Mouse (Mus musculus) MEL (cell line): Measurements from ENCODE around the gene Nelfcd. TPM values are rescaled to one million over a fixed set of nuclear protein-coding genes. Genes with fewer than 3 reads are reported as not detected.

ENCODE experiments used
- DNase-seq: peaks from one replicate; pipeline ENCODE4 v3.0.0; 2011; ENCODE audit warnings: low read depth, low spot score
- H3K27ac ChIP-seq: 2 replicates; pipeline ENCODE4 v1.5.1; 2012; ENCODE audit warnings: low read depth, mild to moderate bottlenecking, control low read depth, low read length, moderate library complexity; ENCODE audit not compliant: control insufficient read depth
- H3K27me3 ChIP-seq, 2 experiments: fragments of 150-350 bp in 1 of 2; sonication (generic) in 1 of 2; 2 replicates each; pipeline ENCODE4 v1.6.1; 2012; ENCODE audit warnings: low read length in 2 of 2, mild to moderate bottlenecking in 2 of 2, improper control_type of control experiment in 1 of 2, moderate library complexity in 1 of 2; ENCODE audit not compliant: insufficient read depth in 2 of 2, control insufficient read depth in 1 of 2
- H3K36me3 ChIP-seq, 2 experiments: 2 replicates each; pipeline ENCODE4 v1.6.1; 2012 to 2014; ENCODE audit warnings: low read length in 2 of 2, improper control_type of control experiment in 1 of 2, inconsistent platforms in 1 of 2, mild to moderate bottlenecking in 1 of 2; ENCODE audit not compliant: insufficient read depth in 2 of 2, control insufficient read depth in 1 of 2
- H3K4me1 ChIP-seq, 2 experiments: fragments of 150-350 bp in 1 of 2; sonication (generic) in 1 of 2; 2 replicates each; pipeline ENCODE4 v1.6.1; 2012; ENCODE audit warnings: low read length in 2 of 2, improper control_type of control experiment in 1 of 2, mild to moderate bottlenecking in 1 of 2; ENCODE audit not compliant: insufficient read depth in 2 of 2, control insufficient read depth in 1 of 2
- H3K4me3 ChIP-seq, 2 experiments: fragments of 150-350 bp in 1 of 2; sonication (generic) in 1 of 2; 2 replicates each; pipeline ENCODE4 v1.5.1; 2012; ENCODE audit warnings: low read depth in 2 of 2, low read length in 2 of 2, mild to moderate bottlenecking in 2 of 2, moderate library complexity in 2 of 2, control low read depth in 1 of 2, improper control_type of control experiment in 1 of 2; ENCODE audit not compliant: control insufficient read depth in 1 of 2, insufficient read depth in 1 of 2
- H3K79me2 ChIP-seq: 2 replicates; pipeline ENCODE4 v1.6.1; 2012; ENCODE audit warnings: mild to moderate bottlenecking, low read length, moderate library complexity; ENCODE audit not compliant: control insufficient read depth, poor library complexity, insufficient read depth
- H3K9ac ChIP-seq: 2 replicates; pipeline ENCODE4 v1.6.1; 2012; ENCODE audit warnings: low read depth, mild to moderate bottlenecking, control low read depth, low read length, moderate library complexity; ENCODE audit not compliant: control insufficient read depth, poor library complexity, severe bottlenecking
- H3K9me3 ChIP-seq: fragments of 150-350 bp; sonication (generic); replicated peaks from 2 replicates; pipeline ENCODE4 v1.6.1; 2012; ENCODE audit warnings: mild to moderate bottlenecking, low read length, improper control_type of control experiment, moderate library complexity; ENCODE audit not compliant: insufficient read depth
- BHLHE40 ChIP-seq: IDR thresholded peaks from 2 replicates; pipeline ENCODE4 v1.6.1; 2012; ENCODE audit warnings: low read depth, mild to moderate bottlenecking, inconsistent platforms, low read length, improper control_type of control experiment, borderline replicate concordance
- CHD2 ChIP-seq: IDR thresholded peaks from 2 replicates; pipeline ENCODE4 v1.6.1; 2011; ENCODE audit warnings: low read length, improper control_type of control experiment
- CTCF ChIP-seq, 3 experiments: IDR thresholded peaks in 2 of 3; conservative IDR thresholded peaks in 1 of 3; 2 replicates each; pipeline ENCODE4 v1.5.1; 2011 to 2012; ENCODE audit warnings: low read length in 3 of 3, low read depth in 2 of 3, mild to moderate bottlenecking in 2 of 3, improper control_type of control experiment in 1 of 3, inconsistent platforms in 1 of 3, mixed read lengths in 1 of 3, moderate library complexity in 1 of 3; ENCODE audit not compliant: control insufficient read depth in 1 of 3, insufficient read depth in 1 of 3, poor library complexity in 1 of 3, severe bottlenecking in 1 of 3
- EP300 ChIP-seq, 2 experiments: IDR thresholded peaks; 2 replicates each; pipeline ENCODE4 v1.6.1; 2011; ENCODE audit warnings: improper control_type of control experiment in 2 of 2, low read length in 2 of 2, low read depth in 1 of 2, mild to moderate bottlenecking in 1 of 2
- ETS1 ChIP-seq: IDR thresholded peaks from 2 replicates; pipeline ENCODE4 v1.6.1; 2012; ENCODE audit warnings: low read depth, mild to moderate bottlenecking, inconsistent platforms, low read length, improper control_type of control experiment, moderate library complexity
- GABPA ChIP-seq: IDR thresholded peaks from 2 replicates; pipeline ENCODE4 v1.6.1; 2012; ENCODE audit warnings: low read depth, mild to moderate bottlenecking, inconsistent platforms, low read length, improper control_type of control experiment, moderate library complexity
- HCFC1 ChIP-seq: IDR thresholded peaks from 2 replicates; pipeline ENCODE4 v1.6.1; 2012; ENCODE audit warnings: low read depth, mild to moderate bottlenecking, inconsistent platforms, low read length, improper control_type of control experiment, moderate library complexity
- JUND ChIP-seq: IDR thresholded peaks from 2 replicates; pipeline ENCODE4 v1.6.1; 2011; ENCODE audit warnings: low read depth, mild to moderate bottlenecking, improper control_type of control experiment, low read length
- MEF2A ChIP-seq: IDR thresholded peaks from 2 replicates; pipeline ENCODE4 v1.6.1; 2014; ENCODE audit warnings: low read depth, mild to moderate bottlenecking, inconsistent platforms, low read length, improper control_type of control experiment; ENCODE audit not compliant: poor library complexity, insufficient replicate concordance, severe bottlenecking; ENCODE audit errors: extremely low read depth
- MYB ChIP-seq: IDR thresholded peaks from 2 replicates; pipeline ENCODE4 v1.6.1; 2011; ENCODE audit warnings: mild to moderate bottlenecking, low read depth, low read length, improper control_type of control experiment
- NRF1 ChIP-seq: IDR thresholded peaks from 2 replicates; pipeline ENCODE4 v1.6.1; 2014; ENCODE audit warnings: low read depth, mild to moderate bottlenecking, inconsistent platforms, low read length, improper control_type of control experiment, moderate library complexity; ENCODE audit not compliant: poor library complexity, insufficient read depth, severe bottlenecking
- POLR2A ChIP-seq, 2 experiments: IDR thresholded peaks; 2 replicates each; pipeline ENCODE4 v1.6.1; 2011 to 2012; ENCODE audit warnings: low read length in 2 of 2, mild to moderate bottlenecking in 2 of 2, control low read depth in 1 of 2, improper control_type of control experiment in 1 of 2, low read depth in 1 of 2, moderate library complexity in 1 of 2; ENCODE audit not compliant: control insufficient read depth in 1 of 2, insufficient read depth in 1 of 2, poor library complexity in 1 of 2
- POLR2AphosphoS2 ChIP-seq: IDR thresholded peaks from 2 replicates; pipeline ENCODE4 v1.6.1; 2011; ENCODE audit warnings: low read length, improper control_type of control experiment
- POLR2AphosphoS5 ChIP-seq: IDR thresholded peaks from 2 replicates; pipeline ENCODE4 v1.6.1; 2012; ENCODE audit warnings: low read depth, borderline replicate concordance, mild to moderate bottlenecking, inconsistent platforms, low read length, moderate library complexity, mixed read lengths
- SMC3 ChIP-seq: IDR thresholded peaks from 2 replicates; pipeline ENCODE4 v1.6.1; 2011; ENCODE audit warnings: low read depth, low read length, improper control_type of control experiment
- TAL1 ChIP-seq: IDR thresholded peaks from 2 replicates; pipeline ENCODE4 v1.6.1; 2012; ENCODE audit warnings: mild to moderate bottlenecking, inconsistent platforms, low read length, moderate library complexity, mixed read lengths
- TCF12 ChIP-seq: IDR thresholded peaks from 2 replicates; pipeline ENCODE4 v1.6.1; 2014; ENCODE audit warnings: low read depth, mild to moderate bottlenecking, inconsistent platforms, low read length, improper control_type of control experiment, moderate library complexity
- USF1 ChIP-seq: IDR thresholded peaks from 2 replicates; pipeline ENCODE4 v1.6.1; 2014; ENCODE audit warnings: low read depth, mild to moderate bottlenecking, inconsistent platforms, low read length, improper control_type of control experiment, moderate library complexity
- USF2 ChIP-seq, 2 experiments: IDR thresholded peaks; 2 replicates each; pipeline ENCODE4 v1.6.1; 2011 to 2012; ENCODE audit warnings: improper control_type of control experiment in 2 of 2, low read length in 2 of 2, borderline replicate concordance in 1 of 2, inconsistent platforms in 1 of 2, low read depth in 1 of 2, mild to moderate bottlenecking in 1 of 2; ENCODE audit not compliant: insufficient read depth in 1 of 2
- ZMIZ1 ChIP-seq: IDR thresholded peaks from 2 replicates; pipeline ENCODE4 v1.6.1; 2012; ENCODE audit warnings: low read depth, mild to moderate bottlenecking, inconsistent platforms, low read length, improper control_type of control experiment, moderate library complexity
- ZNF384 ChIP-seq: IDR thresholded peaks from 2 replicates; pipeline ENCODE4 v1.6.1; 2012; ENCODE audit warnings: low read depth, mild to moderate bottlenecking, inconsistent platforms, low read length, improper control_type of control experiment
- polyA plus RNA-seq, 2 experiments: library from polyadenylated mRNA; stranded (reverse) in 1 of 2; unstranded in 1 of 2; fragments of >175 nt in 1 of 2; fragments of >200 nt in 1 of 2; gene quantifications; 2 replicates each; pipeline versions ENCODE4 v1.2.1 to v1.2.4; 2012; ENCODE audit warnings: low replicate concordance in 2 of 2, low read depth in 1 of 2; ENCODE audit not compliant: insufficient read length in 2 of 2, insufficient read depth in 1 of 2, missing spikeins in 1 of 2
- total RNA-seq: library from RNA; depleted of rRNA; stranded (reverse); fragments of 300-350 nt; gene quantifications from 2 replicates; pipeline ENCODE4 v1.2.3, GENCODE M21; 2012

The Nelfcd gene
- total and polyA plus RNA-seq, 3 experiments, result 46.8 to 89.0 (median 74.8) TPM

DNA sequence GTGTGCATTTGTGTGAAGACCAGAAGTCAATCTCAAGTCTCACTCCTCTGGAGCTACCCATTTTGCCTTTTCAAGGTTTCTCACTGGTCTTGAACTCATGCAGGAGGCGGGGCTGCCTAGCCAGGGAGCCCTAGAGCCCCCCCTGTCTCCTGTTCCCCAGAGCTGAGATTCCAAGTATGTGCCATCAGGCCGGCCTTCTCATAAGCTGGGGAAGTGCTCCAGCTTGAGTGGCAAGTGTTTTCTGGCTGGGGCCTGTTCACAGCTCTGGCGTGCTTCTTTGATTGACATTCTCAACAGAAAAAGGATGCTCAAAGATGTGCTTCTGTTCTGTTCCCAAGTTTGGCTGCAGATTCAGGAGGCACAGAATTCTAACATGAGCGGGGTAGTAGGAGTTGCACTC is 15.2 kb upstream of the Nelfcd start:
- no peak for TF ChIP-seq ZMIZ1
- TF ChIP-seq SMC3, result no peak
- TF ChIP-seq NRF1, result no peak
- no peak for TF ChIP-seq POLR2A (IDR thresholded peaks at IDR 0.05; ENCODE audit: control insufficient read depth in 1 of 2, insufficient read depth in 1 of 2, low read depth in 1 of 2, low read length in 2 of 2, poor library complexity in 1 of 2)
- no peak for TF ChIP-seq HCFC1
- H3K4me3 ChIP-seq, result no peak overlapping the region
- no peak overlapping the region for H3K27ac ChIP-seq
- no peaks in the 10 kb centered on the region for H3K9me3 ChIP-seq
- no peak for DNase-seq
- peaks cover 0 to 3% of the 10 kb centered on the region in 2 experiments; a peak in 2 of 4 replicates for H3K27me3 ChIP-seq
- no peaks in the 10 kb centered on the region for H3K79me2 ChIP-seq
- no peaks in the 10 kb centered on the region for H3K4me1 ChIP-seq
- no peaks in the 10 kb centered on the region for H3K36me3 ChIP-seq
- no peak overlapping the region for H3K9ac ChIP-seq

DNA sequence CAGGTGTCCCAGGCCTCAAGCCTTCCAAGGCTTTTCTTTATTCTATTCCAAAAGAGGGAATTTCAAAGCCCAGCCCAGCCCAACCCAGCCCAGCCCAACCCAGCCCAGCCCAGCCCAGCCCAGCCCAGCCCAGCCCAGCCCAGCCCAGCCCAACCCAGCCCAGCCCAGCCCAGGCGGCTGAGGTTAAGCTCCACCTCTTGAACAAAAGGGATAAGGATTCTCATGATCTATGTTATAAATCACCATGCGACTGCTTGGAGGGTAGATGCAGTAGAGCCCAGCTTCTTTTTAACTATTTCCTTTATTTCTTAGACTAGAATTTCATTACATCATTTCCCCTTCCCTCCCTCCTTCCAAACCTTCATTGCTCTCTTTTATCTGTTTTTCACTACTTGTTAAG is 5.4 kb upstream of the Nelfcd start:
- TF ChIP-seq ZMIZ1, result no peak
- TF ChIP-seq MEF2A, result no peak
- TF ChIP-seq TAL1, result no peak
- TF ChIP-seq USF1, result no peak
- TF ChIP-seq TCF12, result no peak
- TF ChIP-seq HCFC1, result no peak
- no peak for TF ChIP-seq POLR2A (IDR thresholded peaks at IDR 0.05; ENCODE audit: control insufficient read depth in 1 of 2, insufficient read depth in 1 of 2, low read depth in 1 of 2, low read length in 2 of 2, poor library complexity in 1 of 2)
- no peak for TF ChIP-seq JUND
- no peak for TF ChIP-seq ETS1
- no peak for TF ChIP-seq MYB
- TF ChIP-seq USF2 (IDR thresholded peaks at IDR 0.05; ENCODE audit: borderline replicate concordance in 1 of 2, insufficient read depth in 1 of 2, low read depth in 1 of 2, low read length in 2 of 2), result no peak
- no peak for TF ChIP-seq POLR2AphosphoS5
- no peak for TF ChIP-seq POLR2AphosphoS2
- no peak for TF ChIP-seq CHD2
- TF ChIP-seq BHLHE40, result no peak
- no peak for TF ChIP-seq CTCF (IDR thresholded peaks at IDR 0.05 in 2 of 3, conservative IDR thresholded peaks at IDR 0.05 in 1 of 3; ENCODE audit: control insufficient read depth in 1 of 3, insufficient read depth in 1 of 3, low read depth in 2 of 3, low read length in 3 of 3, poor library complexity in 1 of 3, severe bottlenecking in 1 of 3)
- no peak for TF ChIP-seq NRF1
- no peak for TF ChIP-seq GABPA
- no peak for TF ChIP-seq EP300 (IDR thresholded peaks at IDR 0.05; ENCODE audit: low read depth in 1 of 2, low read length in 2 of 2)
- no peak for TF ChIP-seq ZNF384
- H3K27ac ChIP-seq, result no peak overlapping the region
- no peak overlapping the region for H3K9ac ChIP-seq
- no peaks in the 10 kb centered on the region for H3K79me2 ChIP-seq
- peaks cover 0 to 4% of the 10 kb centered on the region in 2 experiments; a peak in 1 of 4 replicates for H3K4me1 ChIP-seq
- no peak overlapping the region for H3K4me3 ChIP-seq
- peaks cover 0 to 5% of the 10 kb centered on the region in 2 experiments; a peak in 1 of 4 replicates for H3K36me3 ChIP-seq
- peak; percentile 54 for DNase-seq
- no peaks in the 10 kb centered on the region for H3K27me3 ChIP-seq
- H3K9me3 ChIP-seq, result no peaks in the 10 kb centered on the region
